Mouse (Mus musculus) adrenal gland, adult 8-10 months (tissue): ENCODE data around the gene Smagp. TPM values are rescaled to one million over a fixed set of nuclear protein-coding genes. Genes with fewer than 3 reads are reported as not detected.

Experiments used
- DNase-seq: peaks from one replicate; pipeline ENCODE4 v3.0.0; 2022
- total RNA-seq, 4 experiments: library from RNA; stranded (reverse); gene quantifications; 2 replicates each; pipeline ENCODE4 v1.2.4; 2022

Gene Smagp
- total RNA-seq: 10 to 100 TPM; 42.7 to 64.0 (median 55.6) TPM

GRCm38 (mm10) chr15:100636700-100637501, at the start of gene Smagp:
Smagp (minus strand) TSS chr15:100636940.
- no peak for DNase-seq

DNA sequence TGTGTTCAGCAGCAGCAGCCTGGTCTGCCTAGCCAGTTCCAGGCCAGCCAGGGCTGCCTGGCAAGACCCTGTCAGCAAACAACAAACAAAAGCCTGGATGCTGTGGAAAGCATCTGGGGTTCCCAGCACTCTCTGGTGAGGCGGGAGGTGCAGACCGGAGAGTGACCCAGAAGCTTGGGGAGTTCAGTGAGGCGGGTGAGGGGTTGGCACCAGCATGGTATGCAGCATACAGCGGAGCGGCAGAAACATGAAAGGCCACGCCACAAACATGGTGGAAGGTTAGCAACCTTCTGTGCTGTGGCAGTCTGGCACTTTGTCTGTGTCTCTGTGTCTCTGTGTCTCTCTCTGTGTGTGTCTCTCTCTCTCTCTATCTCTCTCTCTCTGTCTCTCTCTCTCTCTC, 49.7 kb upstream of the Smagp start:
- DNase-seq: no peak

- no peak for DNase-seq
Measured at GRCm38 (mm10) chr15:100685849-100686248, 49.1 kb upstream of the Smagp start.

DNA sequence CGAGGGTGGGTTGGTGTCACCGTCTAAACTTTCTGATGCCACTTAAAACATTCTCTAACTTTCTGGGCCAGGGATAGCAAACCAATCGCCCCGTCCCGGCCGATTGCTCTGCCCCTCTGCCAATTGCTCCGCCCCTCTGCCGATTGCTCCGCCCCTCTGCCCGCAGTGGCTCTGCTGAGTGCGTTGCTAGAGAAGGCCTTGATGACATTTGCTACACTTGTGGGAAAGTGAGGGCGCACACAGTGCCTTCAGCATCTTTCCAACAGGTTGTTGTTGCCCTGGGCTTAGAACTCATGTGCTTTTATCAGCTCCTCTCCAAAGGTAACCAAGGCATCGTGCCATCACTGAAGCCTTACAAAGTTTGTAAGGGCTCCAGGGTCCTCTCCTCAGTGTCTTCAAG, 48.5 kb upstream of the Smagp start:
- no peak for DNase-seq

DNA sequence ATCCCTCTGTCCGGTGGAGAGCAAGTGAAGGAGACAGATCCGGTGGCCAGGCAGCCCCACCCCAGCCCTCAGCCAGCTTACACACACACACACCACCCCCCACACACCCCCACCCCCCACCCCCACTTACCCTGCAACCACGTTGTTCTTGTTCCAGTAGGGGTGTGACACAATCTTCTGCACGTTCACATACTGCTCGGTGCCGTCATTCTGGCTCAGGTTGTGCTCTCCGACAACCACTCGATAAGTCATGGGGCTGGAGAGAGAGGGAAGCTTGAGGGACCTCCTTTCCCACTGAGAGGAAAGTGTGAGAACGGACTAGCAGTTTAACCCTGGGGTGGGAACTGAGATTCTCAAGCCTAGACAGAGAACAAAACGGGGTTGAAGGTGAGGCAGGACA, 47.7 kb upstream of the Smagp start:
- DNase-seq: no peak

- DNase-seq: no peak
Measured at GRCm38 (mm10) chr15:100683041-100683440, 46.3 kb upstream of the Smagp start.

- DNase-seq: no peak
Measured at GRCm38 (mm10) chr15:100681770-100682169, 45.0 kb upstream of the Smagp start.

DNA sequence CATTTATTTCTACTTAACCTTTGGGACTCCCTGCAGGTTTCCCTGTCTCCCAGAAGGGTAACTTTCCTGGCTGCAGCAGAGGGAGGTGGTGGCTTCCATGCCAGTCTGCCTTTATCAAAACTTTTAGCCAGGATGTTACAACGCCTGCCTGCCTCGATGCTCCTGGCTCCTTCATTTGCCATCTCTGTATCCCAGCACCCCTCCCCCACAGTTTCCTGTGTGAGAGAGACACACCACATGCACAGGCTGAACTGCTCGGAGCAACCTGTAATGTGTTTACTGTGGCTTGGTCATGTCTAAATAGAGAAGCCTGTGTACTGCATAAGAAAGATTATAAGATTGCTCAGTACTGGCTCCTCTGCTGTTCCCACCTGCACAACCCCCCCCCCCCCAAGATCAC, 43.6 kb upstream of the Smagp start:
- DNase-seq: no peak

DNA sequence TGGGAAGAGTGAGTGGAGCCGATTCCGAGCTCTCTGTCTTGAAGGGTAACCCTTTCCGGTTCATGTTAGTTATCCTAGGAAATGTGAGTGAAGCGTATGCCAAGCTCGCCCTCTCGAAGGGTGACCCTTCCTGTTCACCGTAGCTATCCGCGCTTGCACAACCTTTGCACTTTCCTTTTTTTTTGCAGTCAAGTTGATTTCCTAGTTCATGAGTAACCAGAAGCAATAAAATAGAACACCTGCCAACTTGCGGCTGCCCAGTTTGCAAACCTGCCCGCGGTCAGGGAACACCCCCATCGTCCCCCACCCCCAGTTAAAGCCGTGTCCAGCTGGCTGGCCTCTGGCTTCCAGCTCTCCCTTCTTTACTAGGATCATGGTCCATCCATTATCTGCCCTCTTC, 42.3 kb upstream of the Smagp start:
- no peak for DNase-seq

GRCm38 (mm10) chr15:100678581-100678980, 41.8 kb upstream of the Smagp start:
- no peak for DNase-seq

GRCm38 (mm10) chr15:100677675-100678074, 40.9 kb upstream of the Smagp start:
- no peak for DNase-seq

- no peak for DNase-seq
Measured at GRCm38 (mm10) chr15:100676521-100676920, 39.8 kb upstream of the Smagp start.

DNA sequence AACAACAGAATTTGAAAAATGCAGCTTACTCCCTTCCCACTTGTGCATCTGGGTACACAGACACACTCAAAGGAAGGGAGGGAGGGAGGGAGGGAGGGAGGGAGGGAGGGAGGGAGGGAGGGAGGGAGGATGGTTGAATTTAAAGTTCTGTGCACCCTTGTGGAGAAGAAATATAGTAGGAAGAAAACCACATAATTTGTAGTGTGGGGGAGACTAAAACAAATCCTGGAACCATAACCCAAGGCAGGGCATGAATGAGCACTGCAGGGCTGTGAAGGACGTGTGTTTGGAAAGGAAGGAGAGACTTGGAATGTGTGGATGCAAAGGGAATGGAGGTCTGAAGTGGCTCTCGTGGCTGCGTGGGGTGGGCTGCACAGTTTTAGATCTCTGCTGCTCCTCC, 38.7 kb upstream of the Smagp start:
- DNase-seq: no peak

DNA sequence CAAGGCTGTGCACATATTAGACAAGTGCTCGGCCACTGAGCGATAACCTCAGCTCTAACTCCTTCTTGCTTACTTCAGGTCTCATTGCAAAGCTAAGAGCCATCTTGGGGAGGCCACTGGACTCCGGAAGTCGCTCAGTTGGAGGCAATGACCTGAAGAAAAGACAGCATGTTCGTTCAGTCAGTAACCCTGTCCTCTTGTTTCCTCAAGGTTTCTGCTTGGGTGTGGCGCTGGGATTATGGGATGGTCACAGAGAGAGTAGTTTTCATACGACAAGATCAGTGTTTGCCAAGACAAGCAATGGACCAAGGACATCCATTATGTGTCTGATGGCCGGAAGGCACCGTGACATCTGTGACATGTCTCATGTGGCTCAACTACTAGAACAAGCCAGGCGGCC, 37.8 kb upstream of the Smagp start:
- DNase-seq: no peak

GRCm38 (mm10) chr15:100673585-100674391, 37.0 kb upstream of the Smagp start:
- DNase-seq: no peak

DNA sequence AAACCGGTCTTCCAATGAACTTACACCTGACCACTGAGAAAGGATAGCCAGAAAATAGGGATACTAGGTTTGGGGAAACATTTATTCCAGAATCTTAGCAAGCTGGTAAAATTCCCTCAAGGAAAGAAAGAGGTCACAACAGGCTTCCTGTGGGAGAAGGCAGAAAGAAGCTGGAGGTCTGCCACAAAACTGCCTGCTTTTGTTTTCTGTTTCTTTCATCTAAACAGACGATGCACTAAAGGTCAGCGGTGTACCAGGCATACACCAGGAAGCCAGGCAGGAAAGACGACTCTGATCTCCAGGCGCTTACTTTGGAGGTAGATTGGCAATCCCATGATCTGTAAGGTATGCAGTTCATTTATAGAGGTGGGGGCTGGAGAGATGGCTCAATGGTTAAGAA, 34.1 kb upstream of the Smagp start:
- DNase-seq: no peak

GRCm38 (mm10) chr15:100670004-100670403, 33.3 kb upstream of the Smagp start:
- DNase-seq: no peak

GRCm38 (mm10) chr15:100669337-100669736, 32.6 kb upstream of the Smagp start, which contains the start of gene Bin2:
Bin2 (minus strand) TSS chr15:100669553.
- DNase-seq: no peak

GRCm38 (mm10) chr15:100667871-100668545, 31.3 kb upstream of the Smagp start:
- no peak for DNase-seq

DNA sequence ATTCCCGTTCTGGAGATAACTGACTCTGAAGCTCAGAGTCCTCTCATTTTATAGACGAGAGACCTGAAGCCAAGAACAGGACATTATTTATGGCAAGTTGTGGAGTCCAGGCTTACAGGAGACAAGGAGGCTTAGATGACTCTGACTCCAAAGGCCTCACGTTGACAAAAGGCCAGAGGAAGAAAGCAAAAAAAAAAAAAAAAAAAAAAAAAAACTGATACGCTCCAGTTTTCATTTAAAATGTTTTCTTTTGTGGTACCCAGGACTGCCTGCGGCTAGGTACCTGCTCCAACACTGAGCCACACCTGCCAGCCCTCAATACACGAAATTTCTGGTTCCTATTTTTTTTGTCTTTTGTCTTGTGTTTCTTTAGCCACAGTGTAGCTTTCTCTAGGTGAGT, 30.7 kb upstream of the Smagp start:
- DNase-seq: no peak

- no peak for DNase-seq
Measured at GRCm38 (mm10) chr15:100666851-100667250, 30.1 kb upstream of the Smagp start.

DNA sequence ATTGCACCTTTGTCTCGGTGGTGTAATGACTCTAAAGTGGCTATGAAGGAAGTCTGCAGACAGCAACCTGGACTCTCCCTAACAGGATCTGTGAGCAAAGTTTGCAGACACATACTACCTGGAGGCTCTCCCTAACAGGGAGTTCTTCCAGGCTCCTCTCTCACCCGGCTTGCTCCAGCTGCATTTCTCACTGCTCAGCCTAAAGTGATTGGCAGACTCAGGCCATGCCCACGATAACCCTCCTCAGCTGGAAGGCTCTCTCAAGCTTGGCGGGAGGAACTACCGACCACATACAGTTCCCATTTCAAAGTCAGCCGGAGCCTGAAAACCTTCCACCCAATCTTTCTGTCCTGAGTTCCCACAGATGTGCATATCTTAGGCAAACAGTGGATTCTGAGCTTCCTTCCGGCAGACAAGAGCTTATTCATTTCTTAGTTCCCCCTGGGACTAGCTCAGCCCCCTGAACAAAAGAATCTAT, 29.5 kb upstream of the Smagp start:
- DNase-seq: no peak
